Mouse (Mus musculus) layer of hippocampus, postnatal 36 days (tissue): ENCODE data around the gene Gm5108. TPM values are rescaled to one million over a fixed set of nuclear protein-coding genes. Genes with fewer than 3 reads are reported as not detected.

Source experiments
- total RNA-seq, 2 experiments: library from RNA; stranded (reverse); gene quantifications; 2 replicates each; pipeline ENCODE4 v1.2.3; 2021

Gene Gm5108
- total RNA-seq, 2 experiments from 2014 or later = not detected

Other genes starting within 250 kb of the Gm5108 start
- gene Atp8a1, start 94.2 kb upstream of the Gm5108 start, total RNA-seq = 100 to 1,000 TPM; 163 to 183 TPM
- not detected for gene Gm21905, start 4.8 kb downstream of the Gm5108 start, total RNA-seq
- gene Grxcr1, start 90.2 kb downstream of the Gm5108 start, total RNA-seq = not detected